Mouse (Mus musculus) liver, adult (tissue): ENCODE measurements around the gene Fam69a.

Source experiments
- GATA4 ChIP-seq: IDR thresholded peaks from 2 replicates; pipeline ENCODE4 v1.6.1; 2014; ENCODE audit warnings: mild to moderate bottlenecking, low read length; ENCODE audit not compliant: insufficient replicate concordance

The Fam69a gene

GRCm38 (mm10) chr5:107934770-107935543, 51.9 kb downstream of the Fam69a start:
- TF ChIP-seq GATA4: no peak

DNA sequence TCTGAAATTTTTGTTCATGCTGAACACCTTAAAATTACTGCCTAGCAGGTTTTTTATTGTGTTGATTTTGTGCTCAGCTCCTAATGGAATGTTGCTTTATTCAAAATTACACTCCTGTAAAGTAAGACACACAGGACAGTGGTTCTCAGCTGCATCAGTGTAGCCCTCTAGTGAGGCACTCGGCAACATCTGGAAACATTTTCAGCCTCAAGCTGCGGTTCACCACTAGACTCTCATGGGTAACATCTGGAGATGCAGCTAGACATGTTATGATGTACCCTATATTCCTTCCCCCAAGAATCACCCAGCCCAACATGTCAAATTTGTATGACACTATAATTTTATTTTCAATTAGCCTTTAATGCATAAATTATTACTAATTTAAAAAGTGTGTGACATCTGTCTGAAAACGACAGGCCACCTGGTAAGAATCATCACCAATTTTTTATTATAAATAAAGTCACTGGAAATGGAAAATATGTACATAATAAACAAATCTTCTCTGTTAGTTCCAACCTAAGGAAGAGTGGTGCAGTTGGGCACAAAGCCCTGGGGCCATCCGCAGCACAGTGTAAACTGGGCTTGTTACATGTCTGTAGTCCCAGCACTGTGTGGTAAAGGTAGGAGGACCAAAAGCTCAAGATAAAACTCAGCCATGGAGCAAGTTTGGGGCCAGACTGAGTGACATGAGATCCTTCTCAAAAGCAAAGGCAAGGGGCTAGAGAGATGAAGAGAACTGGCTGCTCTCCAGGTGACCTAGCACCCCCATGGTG, 53.5 kb downstream of the Fam69a start:
- no peak for TF ChIP-seq GATA4

DNA sequence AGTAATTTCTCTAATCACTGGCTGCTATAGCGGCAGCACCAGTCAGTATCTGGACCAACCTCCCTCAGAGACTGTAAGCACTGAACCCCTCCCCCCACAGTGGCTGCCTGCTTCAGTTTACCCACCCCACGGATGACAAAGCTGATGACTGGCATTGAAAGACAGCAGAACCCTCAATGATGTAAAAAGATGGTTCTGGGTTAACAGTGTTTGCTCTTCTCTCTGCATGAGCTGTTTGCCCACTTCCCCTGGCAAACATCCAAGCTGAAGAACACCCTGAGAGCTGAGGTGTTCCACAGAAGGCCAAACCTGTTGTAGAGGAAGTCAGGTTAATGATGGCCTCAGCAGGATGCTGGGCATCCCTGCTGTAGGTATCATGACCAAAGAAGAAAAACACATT, 54.3 kb downstream of the Fam69a start:
- no peak for TF ChIP-seq GATA4

GRCm38 (mm10) chr5:107926550-107927249, 60.2 kb downstream of the Fam69a start:
- TF ChIP-seq GATA4: no peak

DNA sequence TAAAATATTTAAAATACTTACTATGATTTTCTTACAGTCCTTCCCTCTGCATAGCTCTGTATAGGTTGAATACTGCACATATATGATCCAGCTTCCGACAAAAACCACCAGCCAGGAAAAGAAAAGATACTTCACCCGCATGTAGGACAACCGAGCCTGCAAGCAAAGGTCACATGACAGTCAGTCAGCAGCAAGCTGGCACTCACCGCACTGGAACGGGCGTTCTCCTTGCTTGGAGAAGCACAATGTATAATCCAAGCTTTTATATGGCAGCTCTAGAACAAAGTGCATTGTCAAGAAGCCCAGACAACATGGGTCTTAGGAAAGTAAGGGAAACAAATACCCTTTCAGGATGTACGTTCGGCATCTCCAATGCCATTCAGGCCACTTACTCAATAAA, 62.3 kb downstream of the Fam69a start:
- TF ChIP-seq GATA4: no peak

DNA sequence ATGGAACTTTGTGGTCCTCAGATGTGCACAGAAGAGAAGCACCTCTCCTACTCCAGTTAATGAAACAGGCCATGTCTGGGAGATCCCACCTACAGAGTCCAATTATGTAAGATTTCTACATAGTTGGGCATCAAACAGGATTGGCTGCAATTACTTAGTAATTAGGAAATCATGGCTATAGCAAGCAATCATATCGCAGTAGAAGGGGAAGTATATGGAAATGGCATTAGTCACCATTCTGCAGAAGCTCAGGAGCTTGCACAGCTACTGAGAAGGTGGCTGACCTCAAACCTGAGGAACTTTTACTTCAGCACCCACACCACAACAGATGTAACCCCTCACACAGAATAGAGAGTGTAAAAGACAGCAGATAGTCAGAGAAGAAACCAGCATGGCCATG, 64.0 kb downstream of the Fam69a start:
- TF ChIP-seq GATA4: no peak

GRCm38 (mm10) chr5:107921400-107922252, 65.3 kb downstream of the Fam69a start:
- no peak for TF ChIP-seq GATA4

DNA sequence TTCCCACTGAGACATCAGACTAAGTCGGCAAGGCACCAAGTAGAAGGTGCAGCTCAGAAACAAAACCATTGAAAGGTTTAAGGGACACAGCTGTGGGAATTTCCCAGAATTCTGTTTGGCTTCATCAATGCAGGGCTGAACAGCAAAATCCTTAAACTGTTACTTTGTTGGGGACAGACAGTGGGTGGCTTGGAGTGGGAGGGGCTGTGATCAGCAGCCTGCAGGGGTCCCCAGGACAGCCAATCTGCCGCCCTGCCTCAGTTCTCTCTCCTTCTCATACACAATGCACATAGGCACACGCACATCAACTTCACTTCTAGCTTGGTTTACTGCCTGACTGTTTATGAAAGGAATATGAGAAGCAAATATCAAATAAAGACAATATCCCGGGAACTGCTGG, 71.6 kb downstream of the Fam69a start:
- TF ChIP-seq GATA4: no peak

- no peak for TF ChIP-seq GATA4
Observed at GRCm38 (mm10) chr5:107911012-107911411, 75.9 kb downstream of the Fam69a start.

DNA sequence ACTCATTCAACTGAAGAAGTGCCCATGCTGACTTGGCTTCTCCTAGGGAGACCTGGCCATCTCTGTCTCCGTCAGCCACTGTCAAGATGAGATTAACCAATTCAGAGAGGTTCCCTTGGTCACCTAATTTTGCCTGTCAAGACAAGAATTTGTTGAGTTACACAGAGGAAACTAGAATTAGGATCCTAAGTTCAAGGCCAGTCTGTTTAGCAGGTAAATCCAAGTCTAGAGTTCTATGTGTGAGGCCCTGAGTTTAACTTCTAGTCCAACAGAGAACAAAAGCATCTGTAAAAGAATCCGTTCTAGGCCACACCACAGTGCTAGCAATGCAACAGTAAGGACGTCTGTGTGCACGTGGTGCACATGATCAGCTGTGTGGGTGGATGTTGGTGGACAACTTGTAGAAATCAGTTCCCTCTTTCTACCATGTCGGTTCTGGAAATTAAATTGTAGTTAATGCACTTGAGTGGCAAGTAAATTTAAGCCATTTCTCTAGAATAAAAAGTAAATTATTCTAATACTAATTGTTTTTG, 76.7 kb downstream of the Fam69a start:
- no peak for TF ChIP-seq GATA4

- TF ChIP-seq GATA4: no peak
Observed at GRCm38 (mm10) chr5:107909668-107910067, 77.2 kb downstream of the Fam69a start.

GRCm38 (mm10) chr5:107908514-107909110, 78.3 kb downstream of the Fam69a start:
- no peak for TF ChIP-seq GATA4

- no peak for TF ChIP-seq GATA4
Observed at GRCm38 (mm10) chr5:107904325-107904724, 82.6 kb downstream of the Fam69a start.

- TF ChIP-seq GATA4: no peak
Observed at GRCm38 (mm10) chr5:107901014-107901615, 85.8 kb downstream of the Fam69a start.
